Mouse (Mus musculus) hindbrain, embryonic 11.5 days (tissue): Measurements from ENCODE around the gene Ubqln2. TPM values are rescaled to one million over a fixed set of nuclear protein-coding genes. Genes with fewer than 3 reads are reported as not detected.
A peak's percentile ranks its signal among the peaks of the same experiment; 100 is the strongest.

Experiments used
- ATAC-seq: fragments of 200-750 bp; cut with Nextera tagmentation; 2 replicates; pipeline ENCODE4 v1.8.0; 2017; ENCODE audit warnings: mild to moderate bottlenecking, moderate TSS enrichment, moderate library complexity; ENCODE audit not compliant: low FRiP score
- DNase-seq: peaks from one replicate; pipeline ENCODE4 v3.0.0-alpha.2; 2015; ENCODE audit warnings: low spot score
- H3K27ac ChIP-seq: fragments of 300-500 bp; sonication (generic); 2 replicates; pipeline ENCODE4 v1.5.1; 2014; ENCODE audit warnings: mild to moderate bottlenecking, low read depth, low read length
- H3K27me3 ChIP-seq: fragments of 300-500 bp; sonication (generic); 2 replicates; pipeline ENCODE4 v1.6.1; 2014; ENCODE audit warnings: mild to moderate bottlenecking, low read length, moderate library complexity, mixed read lengths; ENCODE audit not compliant: control insufficient read depth, insufficient read depth
- H3K36me3 ChIP-seq: fragments of 300-500 bp; sonication (generic); 2 replicates; pipeline ENCODE4 v1.6.1; 2014; ENCODE audit warnings: mild to moderate bottlenecking, low read length, moderate library complexity, mixed read lengths; ENCODE audit not compliant: control insufficient read depth, insufficient read depth
- H3K4me1 ChIP-seq: fragments of 300-500 bp; sonication (generic); replicated peaks from 2 replicates; pipeline ENCODE4 v1.6.1; 2014; ENCODE audit warnings: low read length, mixed read lengths; ENCODE audit not compliant: control insufficient read depth, insufficient read depth
- H3K4me2 ChIP-seq: fragments of 300-500 bp; sonication (generic); replicated peaks from 2 replicates; pipeline ENCODE4 v1.6.1; 2014; ENCODE audit warnings: mild to moderate bottlenecking, low read depth, low read length
- H3K4me3 ChIP-seq: fragments of 300-500 bp; sonication (generic); 2 replicates; pipeline ENCODE4 v1.5.1; 2014; ENCODE audit warnings: low read depth, low read length
- H3K9ac ChIP-seq: fragments of 300-500 bp; sonication (generic); 2 replicates; pipeline ENCODE4 v1.6.1; 2014; ENCODE audit warnings: low read depth, low read length
- H3K9me3 ChIP-seq: fragments of 300-500 bp; sonication (generic); 2 replicates; pipeline ENCODE4 v1.6.1; 2016; ENCODE audit warnings: low read length; ENCODE audit not compliant: control insufficient read depth
- WGBS: fragments of 180-500 bp; shearing (Covaris S2); extraction: QIAGEN DNeasy Blood & Tissue Kit; methylation state at CpG from one replicate; pipeline ENCODE4 v1.1.7; 2014; 5-methylcytosine and 5-hydroxymethylcytosine counted together
- polyA plus RNA-seq: library from polyadenylated mRNA; unstranded; fragments of >200 nt; fragmentation: Nextera tagmentation; extraction: Ambion mirVana; gene quantifications from 2 replicates; pipeline ENCODE4 v1.2.1, GENCODE M21; 2014

The Ubqln2 gene
- 50.7 and 54.3 TPM in 2 replicates for polyA plus RNA-seq

DNA sequence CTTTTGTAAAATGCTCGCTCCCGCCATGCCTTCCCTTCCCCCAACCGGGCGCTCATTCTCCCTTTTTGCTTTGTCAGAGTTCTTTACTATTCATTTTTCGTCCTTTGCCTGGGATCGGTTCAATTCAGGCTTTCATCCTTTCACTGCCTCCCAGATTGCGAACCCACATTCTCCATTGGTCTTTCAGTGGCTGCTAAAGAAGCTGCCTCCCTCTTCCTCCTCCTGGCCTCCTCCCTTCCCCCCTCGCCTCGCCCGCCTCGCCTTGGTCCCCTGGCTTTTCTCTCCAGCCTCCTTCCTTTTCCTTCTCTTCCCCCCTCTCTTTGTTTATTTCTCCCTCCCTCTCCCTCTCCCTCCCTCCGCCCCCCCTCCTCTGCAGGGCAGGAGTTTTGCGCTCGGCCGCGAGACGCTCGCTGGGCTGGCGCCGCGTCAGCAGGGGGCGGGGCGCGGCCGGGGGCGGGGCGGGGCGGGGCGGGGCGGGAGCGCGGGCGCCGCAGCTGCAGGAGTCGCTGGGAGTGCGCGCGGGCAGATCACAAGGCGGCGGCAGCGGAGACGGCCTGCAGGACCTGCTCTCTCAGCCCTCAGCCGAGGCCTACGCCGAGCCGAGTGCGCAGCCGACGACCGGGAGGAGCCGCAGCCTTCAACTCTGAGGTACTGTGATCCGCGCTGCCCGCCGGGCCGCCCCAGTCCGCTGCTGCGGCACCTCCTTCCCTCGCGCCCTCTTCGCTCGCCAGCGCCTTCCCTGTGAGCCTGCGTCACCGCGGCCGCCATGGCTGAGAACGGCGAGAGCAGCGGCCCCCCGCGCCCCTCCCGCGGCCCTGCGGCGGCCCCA, at the start of gene Ubqln2:
TSS of gene Ubqln2 (plus strand) at position 540 of the 829 bp plus-strand sequence.
- H3K36me3 ChIP-seq: no peaks in the 10 kb centered on the region
- no peaks in the 10 kb centered on the region for H3K9me3 ChIP-seq
- DNase-seq: peak; percentile 84
- H3K4me1 ChIP-seq: no peaks in the 10 kb centered on the region
- peak within 1 kb of the TSS; percentile 72 for H3K4me3 ChIP-seq
- peak; percentile 95 for ATAC-seq
- 13% methylated on average over 53 of the region's 76 CpGs for WGBS
- peak within 1 kb of the TSS; percentile 92 for H3K27ac ChIP-seq
- H3K9ac ChIP-seq: peak within 1 kb of the TSS; percentile 83
- H3K27me3 ChIP-seq: no peaks in the 10 kb centered on the region
- peak within 1 kb of the TSS; percentile 64 for H3K4me2 ChIP-seq

DNA sequence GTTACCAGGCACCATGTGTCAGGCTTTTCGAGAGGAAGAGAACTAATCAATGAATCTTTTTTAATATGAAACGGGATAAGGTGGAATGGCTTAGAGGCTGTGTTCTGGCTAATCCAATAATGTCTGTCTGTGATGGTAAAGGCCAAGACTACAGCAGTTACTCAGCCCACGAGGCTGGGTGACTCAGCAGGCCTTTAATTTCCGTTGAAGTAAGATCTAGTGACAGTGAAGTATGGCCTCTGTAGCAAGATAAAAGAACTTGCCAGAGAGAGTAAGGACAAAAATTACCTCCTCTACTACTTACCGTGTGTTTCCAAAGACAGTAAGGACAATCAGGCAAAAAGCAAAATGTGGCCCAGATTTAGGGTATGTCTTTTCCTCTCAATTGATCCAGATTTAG, 46.1 kb upstream of the Ubqln2 start:
- Histone ChIP-seq H3K4me1 (no peaks in the 10 kb centered on the region), H3K27ac (no peak overlapping the region), H3K9me3 (no peaks in the 10 kb centered on the region), H3K36me3 (no peaks in the 10 kb centered on the region), H3K27me3 (no peaks in the 10 kb centered on the region), H3K4me3 (no peak overlapping the region), H3K4me2 (no peak overlapping the region), H3K9ac (no peak overlapping the region)
- DNase-seq (no peak), ATAC-seq (no peak)
- WGBS: 68% methylated on average over 5 of the region's 5 CpGs

DNA sequence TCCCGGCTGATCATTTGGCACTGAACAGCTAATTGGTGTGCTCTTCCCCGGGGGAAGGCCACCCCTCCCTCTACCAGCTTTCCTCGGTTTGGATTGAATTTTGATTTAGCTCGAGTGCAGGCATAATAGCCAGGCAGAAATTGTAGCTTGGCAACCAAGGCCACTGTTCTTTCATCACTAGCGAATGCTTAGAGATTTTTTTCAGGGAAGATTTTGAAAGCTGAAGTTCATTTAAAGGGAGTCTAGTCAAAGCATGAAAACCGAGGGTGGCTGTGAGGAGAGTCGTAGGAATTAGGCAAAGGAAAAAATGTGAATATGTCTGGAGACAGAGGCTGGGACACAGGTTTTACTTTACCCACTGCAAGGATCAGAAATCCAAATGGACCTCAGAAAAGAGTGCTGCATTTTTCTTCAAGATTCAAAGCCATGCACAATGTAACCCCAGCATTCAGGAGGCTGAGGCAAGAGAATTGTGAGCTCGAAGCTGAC, 21.2 kb upstream of the Ubqln2 start:
- 41% methylated on average over 8 of the region's 8 CpGs for WGBS
- Histone ChIP-seq H3K36me3 (no peaks in the 10 kb centered on the region), H3K4me2 (0 out of 2 replicates have a peak overlapping the region, but pooled peaks have one; percentile 3), H3K4me3 (no peak overlapping the region), H3K4me1 (no peaks in the 10 kb centered on the region), H3K27me3 (no peaks in the 10 kb centered on the region), H3K9me3 (no peaks in the 10 kb centered on the region), H3K27ac (0 out of 2 replicates have a peak overlapping the region, but pooled peaks have one; percentile 10), H3K9ac (no peak overlapping the region)
- ATAC-seq (peak; percentile 56; the same call in 1 of the 2 replicates), DNase-seq (peak; percentile 6)

GRCm38 (mm10) chrX:153492326-153492725, 5.7 kb upstream of the Ubqln2 start:
- Histone ChIP-seq H3K9me3 (no peaks in the 10 kb centered on the region), H3K4me2 (no peak overlapping the region), H3K36me3 (no peaks in the 10 kb centered on the region), H3K4me3 (no peak overlapping the region), H3K9ac (no peak overlapping the region), H3K4me1 (no peaks in the 10 kb centered on the region), H3K27me3 (no peaks in the 10 kb centered on the region), H3K27ac (no peak overlapping the region)
- ATAC-seq: no peak
- DNase-seq: no peak
- WGBS: 76% methylated on average over 3 of the region's 3 CpGs

DNA sequence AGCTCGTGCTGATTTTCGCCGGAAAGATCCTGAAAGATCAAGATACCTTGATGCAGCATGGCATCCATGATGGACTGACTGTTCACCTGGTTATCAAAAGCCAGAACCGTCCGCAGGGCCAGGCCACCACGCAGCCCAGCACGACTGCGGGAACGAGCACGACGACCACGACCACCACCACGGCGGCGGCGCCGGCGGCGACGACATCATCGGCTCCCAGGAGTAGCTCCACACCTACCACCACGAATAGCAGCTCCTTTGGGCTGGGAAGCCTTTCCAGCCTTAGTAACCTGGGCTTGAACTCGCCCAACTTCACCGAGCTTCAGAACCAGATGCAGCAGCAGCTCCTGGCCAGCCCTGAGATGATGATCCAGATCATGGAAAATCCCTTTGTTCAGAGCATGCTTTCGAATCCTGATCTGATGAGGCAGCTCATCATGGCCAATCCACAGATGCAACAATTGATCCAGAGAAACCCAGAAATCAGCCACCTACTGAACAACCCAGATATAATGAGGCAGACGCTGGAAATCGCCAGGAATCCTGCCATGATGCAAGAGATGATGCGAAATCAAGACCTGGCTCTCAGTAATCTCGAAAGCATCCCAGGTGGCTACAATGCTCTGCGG, 752 bp downstream of the Ubqln2 start:
- H3K4me1 ChIP-seq: no peaks in the 10 kb centered on the region
- DNase-seq (peak; percentile 53), ATAC-seq (peak; percentile 21)
- no peaks in the 10 kb centered on the region for H3K27me3 ChIP-seq
- peak overlapping the region; percentile 64 for H3K4me2 ChIP-seq
- peak overlapping the region; percentile 83 for H3K9ac ChIP-seq
- no peaks in the 10 kb centered on the region for H3K9me3 ChIP-seq
- 15% methylated on average over 30 of the region's 30 CpGs for WGBS
- peak overlapping the region; percentile 72 for H3K4me3 ChIP-seq
- H3K36me3 ChIP-seq: no peaks in the 10 kb centered on the region
- peak overlapping the region; percentile 92 for H3K27ac ChIP-seq

GRCm38 (mm10) chrX:153499294-153500046, 1.4 kb downstream of the Ubqln2 start:
- 18% methylated on average over 32 of the region's 32 CpGs for WGBS
- peak overlapping the region; percentile 72 for H3K4me3 ChIP-seq
- H3K4me1 ChIP-seq: no peaks in the 10 kb centered on the region
- H3K36me3 ChIP-seq: no peaks in the 10 kb centered on the region
- peak overlapping the region; percentile 64 for H3K4me2 ChIP-seq
- H3K27ac ChIP-seq: peak overlapping the region; percentile 36; the same call in 1 of the 2 replicates
- no peaks in the 10 kb centered on the region for H3K9me3 ChIP-seq
- DNase-seq: peak; percentile 40
- 0 out of 2 replicates have a peak, but pooled peaks have one; percentile 4 for ATAC-seq
- peak overlapping the region; percentile 83 for H3K9ac ChIP-seq
- no peaks in the 10 kb centered on the region for H3K27me3 ChIP-seq

DNA sequence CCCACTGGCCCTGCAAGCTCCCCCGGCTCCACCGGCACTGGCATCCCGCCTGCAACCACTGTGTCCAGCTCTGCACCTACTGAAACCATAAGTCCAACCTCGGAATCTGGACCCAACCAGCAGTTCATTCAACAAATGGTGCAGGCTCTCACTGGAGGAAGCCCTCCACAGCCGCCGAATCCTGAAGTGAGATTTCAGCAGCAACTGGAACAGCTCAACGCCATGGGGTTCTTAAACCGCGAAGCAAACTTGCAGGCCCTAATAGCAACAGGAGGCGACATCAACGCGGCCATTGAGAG, 2.0 kb downstream of the Ubqln2 start:
- H3K9me3 ChIP-seq: no peaks in the 10 kb centered on the region
- ATAC-seq: no peak
- peak overlapping the region; percentile 72 for H3K4me3 ChIP-seq
- no peaks in the 10 kb centered on the region for H3K4me1 ChIP-seq
- 27% methylated on average over 12 of the region's 12 CpGs for WGBS
- H3K4me2 ChIP-seq: peak overlapping the region; percentile 64
- H3K36me3 ChIP-seq: no peaks in the 10 kb centered on the region
- DNase-seq: no peak
- no peaks in the 10 kb centered on the region for H3K27me3 ChIP-seq
- peak overlapping the region; percentile 83 for H3K9ac ChIP-seq
- peak overlapping the region; percentile 36; the same call in 1 of the 2 replicates for H3K27ac ChIP-seq

DNA sequence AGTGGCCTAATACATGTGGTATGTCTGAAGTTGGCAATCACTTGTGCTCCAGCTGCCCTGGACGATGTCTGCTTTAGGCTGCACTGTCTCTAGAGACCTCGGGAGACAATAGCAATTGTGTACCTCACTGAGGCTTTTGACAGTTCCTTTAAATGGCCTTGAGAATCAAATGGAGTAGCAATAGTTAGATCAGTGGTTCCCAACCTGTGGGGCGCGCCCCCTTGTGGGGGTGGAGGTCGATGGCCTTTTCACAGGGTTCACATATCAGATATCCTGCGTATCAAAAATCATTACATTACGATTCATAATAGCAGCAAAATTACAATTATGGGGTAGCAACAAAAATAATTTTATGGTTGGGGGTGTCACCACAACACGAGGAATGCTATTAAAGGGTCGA, 7.9 kb downstream of the Ubqln2 start:
- ATAC-seq (no peak), DNase-seq (peak; percentile 49)
- Histone ChIP-seq H3K4me1 (no peaks in the 10 kb centered on the region), H3K9ac (no peak overlapping the region), H3K9me3 (no peaks in the 10 kb centered on the region), H3K27me3 (no peaks in the 10 kb centered on the region), H3K27ac (no peak overlapping the region), H3K4me2 (no peak overlapping the region), H3K36me3 (no peaks in the 10 kb centered on the region), H3K4me3 (no peak overlapping the region)
- WGBS: 39% methylated on average over 9 of the region's 9 CpGs
